Mouse (Mus musculus) liver, embryonic 14.5 days (tissue): Measurements from ENCODE around the gene Cmip. TPM values are rescaled to one million over a fixed set of nuclear protein-coding genes. Genes with fewer than 3 reads are reported as not detected.
A peak's percentile ranks its signal among the peaks of the same experiment; 100 is the strongest.

Experiments
- ATAC-seq: fragments of 200-750 bp; cut with Nextera tagmentation; 2 replicates; pipeline ENCODE4 v1.8.0; 2017; ENCODE audit warnings: moderate number of reproducible peaks, mild to moderate bottlenecking, moderate library complexity; ENCODE audit not compliant: insufficient read depth
- DNase-seq, 3 experiments: peaks; one replicate each; pipeline ENCODE4 v3.0.0-alpha.2; 2012 to 2013; ENCODE audit warnings: low read depth in 3 of 3, low spot score in 3 of 3
- H3K27ac ChIP-seq: fragments of 300-500 bp; sonication (generic); 2 replicates; pipeline ENCODE4 v1.5.1; 2014; ENCODE audit warnings: moderate library complexity, mild to moderate bottlenecking, control low read depth, inconsistent platforms
- H3K27me3 ChIP-seq: fragments of 300-500 bp; sonication (generic); 2 replicates; pipeline ENCODE4 v1.6.1; 2014; ENCODE audit warnings: mild to moderate bottlenecking, low read length, moderate library complexity; ENCODE audit not compliant: control insufficient read depth, insufficient read depth
- H3K36me3 ChIP-seq: fragments of 300-500 bp; sonication (generic); replicated peaks from 2 replicates; pipeline ENCODE4 v1.6.1; 2014; ENCODE audit warnings: low read depth; ENCODE audit not compliant: control insufficient read depth, insufficient read depth
- H3K4me1 ChIP-seq, 2 experiments: fragments of 200-500 bp in 1 of 2; fragments of 300-500 bp in 1 of 2; sonication (generic) in 1 of 2; replicated peaks; 2 replicates each; pipeline ENCODE4 v1.6.1; 2012 to 2014; ENCODE audit warnings: antibody characterized with exemption in 1 of 2, inconsistent platforms in 1 of 2, low read length in 1 of 2; ENCODE audit not compliant: control insufficient read depth in 2 of 2, insufficient read depth in 2 of 2
- H3K4me2 ChIP-seq: fragments of 300-500 bp; sonication (generic); 2 replicates; pipeline ENCODE4 v1.6.1; 2014; ENCODE audit warnings: low read depth, mild to moderate bottlenecking, control low read depth, moderate library complexity
- H3K4me3 ChIP-seq, 2 experiments: fragments of 200-500 bp in 1 of 2; fragments of 300-500 bp in 1 of 2; sonication (generic) in 1 of 2; 2 replicates each; pipeline ENCODE4 v1.5.1; 2012 to 2014; ENCODE audit warnings: low read depth in 2 of 2, low read length in 2 of 2, mild to moderate bottlenecking in 2 of 2, control low read depth in 1 of 2, inconsistent platforms in 1 of 2, moderate library complexity in 1 of 2; ENCODE audit not compliant: insufficient read depth in 1 of 2
- H3K9ac ChIP-seq: fragments of 300-500 bp; sonication (generic); replicated peaks from 2 replicates; pipeline ENCODE4 v1.6.1; 2014; ENCODE audit warnings: mild to moderate bottlenecking, control low read depth, moderate library complexity
- H3K9me3 ChIP-seq: fragments of 300-500 bp; sonication (generic); 2 replicates; pipeline ENCODE4 v1.6.1; 2016; ENCODE audit warnings: low read length, mixed read lengths; ENCODE audit not compliant: control insufficient read depth
- CTCF ChIP-seq: IDR thresholded peaks from 2 replicates; pipeline ENCODE4 v1.5.1; 2016; ENCODE audit warnings: antibody characterized with exemption, low read depth, control low read depth
- EP300 ChIP-seq: IDR thresholded peaks from 2 replicates; pipeline ENCODE4 v1.6.1; 2016; ENCODE audit warnings: antibody characterized with exemption, low read depth
- WGBS: fragments of 180-500 bp; shearing (Covaris S2); extraction: QIAGEN DNeasy Blood & Tissue Kit; methylation state at CpG from one replicate; pipeline ENCODE4 v1.1.7; 2014; ENCODE audit not compliant: insufficient replicate concordance; 5-methylcytosine and 5-hydroxymethylcytosine counted together
- polyA plus RNA-seq, 2 experiments: library from polyadenylated mRNA; depleted of rRNA in 1 of 2; stranded (reverse) in 1 of 2; unstranded in 1 of 2; fragments of >200 nt; fragmentation: Nextera tagmentation in 1 of 2; extraction: Ambion mirVana in 1 of 2; gene quantifications; 2 replicates each; pipeline versions ENCODE4 v1.2.1 to v1.2.3; 2012 to 2014

The Cmip gene
- polyA plus RNA-seq, 2 experiments: 6.7 to 10.4 TPM

- no peaks in the 10 kb centered on the region for H3K36me3 ChIP-seq
- DNase-seq (no peak), ATAC-seq (no peak)
- WGBS: 85% methylated on average over 10 of the region's 10 CpGs
- H3K27me3 ChIP-seq: no peaks in the 10 kb centered on the region
- TF ChIP-seq EP300 (no peak), CTCF (no peak)
- no peak overlapping the region for H3K4me2 ChIP-seq
- H3K4me1 ChIP-seq: peaks cover 30 to 47% of the 10 kb centered on the region in 2 experiments
- H3K4me3 ChIP-seq: no peak overlapping the region
- no peak overlapping the region for H3K9ac ChIP-seq
- H3K9me3 ChIP-seq: no peaks in the 10 kb centered on the region
- H3K27ac ChIP-seq: no peak overlapping the region
Observed at GRCm38 (mm10) chr8:117363291-117363690, 106.4 kb downstream of the Cmip start.

GRCm38 (mm10) chr8:117364374-117365160 lies 107.7 kb downstream of the Cmip start:
- H3K27ac ChIP-seq: no peak overlapping the region
- TF ChIP-seq CTCF (no peak), EP300 (no peak)
- H3K27me3 ChIP-seq: no peaks in the 10 kb centered on the region
- no peak for DNase-seq
- H3K4me3 ChIP-seq: no peak overlapping the region
- no peaks in the 10 kb centered on the region for H3K36me3 ChIP-seq
- H3K9ac ChIP-seq: no peak overlapping the region
- H3K4me1 ChIP-seq: peaks cover 23 to 43% of the 10 kb centered on the region in 2 experiments
- no peak overlapping the region for H3K4me2 ChIP-seq
- ATAC-seq: no peak
- 74% methylated on average over 19 of the region's 19 CpGs for WGBS
- H3K9me3 ChIP-seq: no peaks in the 10 kb centered on the region

GRCm38 (mm10) chr8:117366475-117366874 lies 109.6 kb downstream of the Cmip start:
- H3K36me3 ChIP-seq: no peaks in the 10 kb centered on the region
- no peak overlapping the region for H3K27ac ChIP-seq
- DNase-seq: no peak
- no peaks in the 10 kb centered on the region for H3K9me3 ChIP-seq
- ATAC-seq: no peak
- no peak overlapping the region for H3K4me2 ChIP-seq
- no peak overlapping the region for H3K4me3 ChIP-seq
- peak; percentile 56; the same call in 1 of the 2 replicates for TF ChIP-seq CTCF
- no peak for TF ChIP-seq EP300
- H3K27me3 ChIP-seq: no peaks in the 10 kb centered on the region
- 63% methylated on average over 7 of the region's 7 CpGs for WGBS
- no peak overlapping the region for H3K9ac ChIP-seq
- H3K4me1 ChIP-seq: peaks cover 11 to 29% of the 10 kb centered on the region in 2 experiments

GRCm38 (mm10) chr8:117367441-117367840 lies 110.6 kb downstream of the Cmip start:
- TF ChIP-seq EP300 (no peak), CTCF (no peak)
- Histone ChIP-seq H3K4me2 (no peak overlapping the region), H3K4me1 (peaks cover 6 to 26% of the 10 kb centered on the region in 2 experiments), H3K27me3 (no peaks in the 10 kb centered on the region), H3K9me3 (no peaks in the 10 kb centered on the region), H3K4me3 (no peak overlapping the region), H3K9ac (no peak overlapping the region), H3K27ac (no peak overlapping the region), H3K36me3 (no peaks in the 10 kb centered on the region)
- no peak for DNase-seq
- ATAC-seq: no peak
- 76% methylated on average over 8 of the region's 8 CpGs for WGBS

DNA sequence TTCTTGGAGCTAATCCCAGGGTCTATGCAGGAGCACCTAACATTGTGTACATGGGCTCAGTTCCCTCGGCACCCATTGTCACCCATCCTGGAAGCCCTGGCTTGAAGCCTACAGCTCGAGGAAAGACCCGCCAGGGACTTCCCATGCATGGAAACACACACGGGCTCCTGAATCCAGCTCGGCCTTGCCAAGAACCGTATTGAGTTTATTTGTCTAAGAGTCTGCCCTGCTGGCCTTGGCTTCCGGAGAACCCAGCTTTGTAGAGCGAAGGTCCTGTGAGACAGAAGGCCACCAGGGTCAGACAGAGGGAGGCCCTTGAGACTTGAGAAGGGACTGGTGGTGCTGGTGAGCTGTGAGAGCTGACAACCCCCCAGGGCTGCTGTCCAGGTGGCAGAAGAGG lies 111.9 kb downstream of the Cmip start:
- WGBS: 68% methylated on average over 8 of the region's 8 CpGs
- H3K27me3 ChIP-seq: no peaks in the 10 kb centered on the region
- H3K27ac ChIP-seq: no peak overlapping the region
- H3K36me3 ChIP-seq: no peaks in the 10 kb centered on the region
- no peak overlapping the region for H3K4me3 ChIP-seq
- TF ChIP-seq EP300 (no peak), CTCF (no peak)
- DNase-seq (no peak), ATAC-seq (no peak)
- H3K4me1 ChIP-seq: peaks cover 6 to 26% of the 10 kb centered on the region in 2 experiments
- no peak overlapping the region for H3K9ac ChIP-seq
- H3K9me3 ChIP-seq: no peaks in the 10 kb centered on the region
- H3K4me2 ChIP-seq: no peak overlapping the region
